Mouse (Mus musculus) heart, adult 9 months (tissue): ENCODE results near the gene Ppox.
A peak's percentile ranks its signal among the peaks of the same experiment; 100 is the strongest.
"Not testable (repeated sequence)": the region's sequence is repeated elsewhere in the genome, so short reads cannot be mapped to it uniquely, and the experiment has no call there.

ENCODE experiments used
- DNase-seq, 2 experiments: peaks; one replicate each; pipeline ENCODE4 v3.0.0; 2022; ENCODE audit warnings: low spot score in 2 of 2

The Ppox gene

DNA sequence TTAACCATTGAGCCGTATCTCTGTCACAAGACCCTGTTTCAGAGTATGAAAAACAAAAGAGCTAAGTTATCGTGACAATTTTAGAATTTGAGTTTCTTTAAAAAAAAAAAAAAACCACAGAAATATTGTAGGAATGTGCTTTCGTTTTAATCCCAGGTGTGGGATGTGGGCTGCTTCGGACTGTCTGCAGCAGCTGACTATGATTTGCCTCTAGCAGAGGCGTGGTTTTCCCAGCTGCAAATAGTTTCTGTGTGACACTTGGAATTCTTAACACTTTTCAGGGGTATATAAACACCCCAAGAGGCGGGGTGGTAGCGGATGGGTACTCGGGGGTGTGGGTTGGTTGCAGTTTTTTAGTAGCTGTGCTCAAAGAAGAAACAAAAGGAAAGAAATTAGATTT, 35.6 kb downstream of the Ppox start:
- no peak for DNase-seq

DNA sequence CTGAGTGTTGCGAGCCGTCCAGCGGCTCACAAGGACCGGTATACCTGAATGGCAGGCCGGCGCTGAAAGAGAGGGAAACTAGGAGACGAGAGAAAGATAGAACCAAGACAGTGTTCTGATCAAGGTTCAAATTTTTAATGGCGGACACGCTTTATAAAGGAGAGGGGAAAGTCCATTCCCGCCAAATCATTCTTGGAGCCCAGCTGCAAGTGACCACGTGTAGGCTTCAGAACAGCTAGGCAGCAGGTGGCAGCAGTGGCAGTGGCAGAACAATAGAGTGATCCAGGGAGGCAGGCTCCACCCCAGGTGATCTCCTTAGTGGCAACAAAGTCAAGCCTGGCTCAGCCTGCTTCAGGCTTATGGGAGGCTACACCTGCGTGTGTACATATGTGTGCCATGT, 39.0 kb downstream of the Ppox start:
- not testable (repeated sequence) for DNase-seq

DNA sequence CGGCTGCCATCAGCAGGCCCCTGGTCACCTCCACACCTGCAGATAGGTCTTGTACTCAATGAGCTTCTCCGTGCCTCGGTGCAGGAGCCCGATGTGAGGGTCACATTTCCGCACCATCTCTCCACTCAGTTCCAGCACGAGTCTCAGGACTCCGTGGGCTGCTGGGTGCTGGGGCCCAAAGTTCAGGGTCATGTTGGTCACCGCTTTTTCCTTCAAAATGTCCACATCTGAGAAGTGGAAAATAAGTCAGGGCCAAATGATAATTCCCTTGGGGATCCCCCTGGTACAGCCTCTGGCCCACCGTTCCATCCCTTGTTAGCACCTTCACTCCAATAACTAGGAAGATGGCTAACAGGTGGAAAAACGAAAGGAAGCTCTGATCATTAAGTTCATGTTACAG, 40.1 kb downstream of the Ppox start:
- no peak for DNase-seq

DNA sequence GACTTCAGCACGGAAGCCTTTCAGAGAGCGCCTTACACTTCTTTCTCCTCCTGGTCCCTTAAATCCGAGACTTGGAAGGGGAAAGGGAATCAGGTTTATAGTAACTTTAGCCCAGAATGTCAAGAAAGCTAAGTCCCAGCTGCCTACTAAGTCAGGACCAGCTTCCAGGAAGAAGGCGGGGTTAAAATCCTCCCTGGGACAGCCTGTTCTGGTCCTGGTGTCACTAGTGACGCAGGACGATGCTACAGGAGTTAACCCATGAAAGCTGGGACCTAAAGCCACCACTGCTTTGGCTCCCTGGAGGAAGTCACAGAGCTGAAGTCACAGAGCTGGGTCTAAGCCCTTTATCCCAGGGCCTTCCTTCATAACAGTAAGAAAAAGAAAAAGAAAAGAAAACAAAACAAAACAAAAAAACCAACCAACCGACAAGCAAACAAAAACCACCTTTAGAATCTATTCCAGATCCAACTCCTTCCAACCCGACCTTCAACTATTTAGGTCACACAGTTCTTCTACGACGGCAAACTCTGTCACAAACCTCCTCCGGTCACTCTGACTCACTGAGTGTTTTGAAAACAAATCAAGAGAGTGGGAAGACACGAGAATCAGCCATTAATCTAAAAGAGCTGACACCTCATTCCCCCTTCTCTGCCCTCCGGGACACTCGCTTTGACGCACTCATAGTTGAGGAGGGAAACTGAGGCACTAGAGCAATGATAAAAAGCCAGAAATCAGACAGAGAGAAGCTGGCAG, 40.8 kb downstream of the Ppox start:
- peak; percentile 67 to 71 for DNase-seq

DNA sequence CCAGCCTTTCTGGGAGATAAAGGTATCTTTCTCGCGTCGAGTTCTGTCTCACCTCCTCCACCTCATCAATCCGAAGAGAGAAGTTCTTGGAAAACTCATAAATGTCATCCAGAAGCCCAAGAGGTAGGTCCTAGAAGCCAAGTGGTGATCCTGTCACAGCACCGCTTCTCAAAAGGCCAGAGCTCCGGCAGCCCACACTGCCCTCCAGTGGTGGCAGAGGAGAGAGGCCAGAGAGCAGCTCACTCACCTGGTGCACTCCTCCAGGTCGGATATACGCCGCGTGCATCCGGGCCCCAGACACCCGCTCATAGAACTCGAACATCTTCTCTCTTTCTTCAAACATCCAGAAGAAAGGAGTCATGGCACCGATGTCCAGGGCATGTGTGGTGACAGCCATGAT, 42.5 kb downstream of the Ppox start:
- no peak for DNase-seq

DNA sequence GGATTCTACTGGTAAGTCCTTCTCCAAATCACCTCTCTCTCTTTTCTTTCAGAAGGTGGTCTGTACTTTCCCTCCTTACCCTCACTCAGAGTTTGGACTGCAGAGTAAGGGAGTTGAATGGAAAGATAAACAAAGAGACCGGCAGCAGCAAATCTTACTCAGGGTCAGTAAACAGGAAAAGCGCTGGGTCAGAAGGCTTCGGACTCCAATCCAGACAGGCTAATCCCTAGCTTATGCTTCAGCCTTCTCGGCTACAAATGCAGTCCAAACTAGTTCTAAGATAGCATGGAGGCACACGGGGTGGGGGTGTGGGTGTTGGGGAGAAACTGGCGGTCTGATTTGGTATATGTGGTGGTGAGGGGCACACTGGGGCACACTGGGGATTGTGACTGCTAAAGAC, 43.5 kb downstream of the Ppox start:
- no peak for DNase-seq

DNA sequence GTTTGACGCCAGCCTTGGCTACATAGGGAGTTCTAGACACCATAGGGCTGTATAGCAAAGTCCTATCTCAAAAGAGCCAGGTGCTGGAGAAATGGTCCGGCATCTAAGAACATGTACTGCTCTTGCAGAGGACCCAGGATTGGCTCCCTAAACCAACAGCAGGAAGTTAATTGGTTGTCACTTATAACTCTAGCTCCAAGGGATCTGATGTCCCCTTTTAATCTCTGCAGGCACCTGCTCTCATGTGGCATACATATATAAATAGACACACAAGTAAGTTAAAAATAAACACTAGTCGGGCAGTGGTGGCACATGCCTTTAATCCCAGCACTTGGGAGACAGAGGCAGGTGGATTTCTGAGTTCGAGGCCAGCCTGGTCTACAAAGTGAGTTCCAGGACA, 45.2 kb downstream of the Ppox start:
- no peak for DNase-seq

DNA sequence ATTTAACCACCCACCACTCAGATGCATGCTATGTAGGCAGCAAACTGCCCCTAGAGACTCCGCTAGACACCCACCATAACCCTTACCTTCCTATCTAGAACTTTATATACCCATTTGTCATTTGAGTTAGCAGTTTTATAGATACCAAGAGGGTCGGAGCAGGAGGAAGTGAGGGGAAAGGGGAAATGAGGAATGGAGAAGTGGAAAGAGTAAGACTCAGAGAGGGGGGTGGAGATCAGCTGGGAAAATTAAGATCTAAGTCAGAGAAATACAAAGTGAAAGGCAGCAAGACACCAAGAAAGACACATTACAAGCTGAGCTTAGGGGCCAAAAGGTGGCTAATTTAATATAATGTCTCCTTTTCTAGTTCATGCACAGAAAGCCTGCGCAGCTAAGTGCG, 46.4 kb downstream of the Ppox start:
- no peak for DNase-seq

DNA sequence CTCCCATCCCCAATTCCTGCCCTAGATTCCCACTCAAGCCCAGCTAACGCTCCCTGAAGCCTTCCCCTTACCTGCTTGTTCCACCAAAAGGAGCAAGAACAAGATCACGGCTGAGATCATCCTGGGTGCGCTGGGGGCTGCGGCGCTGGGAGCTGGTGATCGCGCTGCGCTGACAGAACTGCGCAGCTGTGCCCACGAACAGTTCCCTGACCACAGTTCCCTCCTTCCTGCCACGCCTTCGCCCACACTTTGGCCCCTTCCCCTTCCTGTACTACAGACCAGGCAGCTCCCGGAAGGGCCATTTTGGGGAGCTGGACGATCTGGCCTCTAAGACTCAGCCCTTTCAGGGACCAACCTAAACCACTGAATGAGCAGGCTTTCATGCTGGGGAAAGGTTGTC, 46.9 kb downstream of the Ppox start, which contains the start of gene Fcer1g:
Gene Fcer1g, minus strand, starts transcription at position 240 of the 400 bp plus-strand sequence.
- no peak for DNase-seq

DNA sequence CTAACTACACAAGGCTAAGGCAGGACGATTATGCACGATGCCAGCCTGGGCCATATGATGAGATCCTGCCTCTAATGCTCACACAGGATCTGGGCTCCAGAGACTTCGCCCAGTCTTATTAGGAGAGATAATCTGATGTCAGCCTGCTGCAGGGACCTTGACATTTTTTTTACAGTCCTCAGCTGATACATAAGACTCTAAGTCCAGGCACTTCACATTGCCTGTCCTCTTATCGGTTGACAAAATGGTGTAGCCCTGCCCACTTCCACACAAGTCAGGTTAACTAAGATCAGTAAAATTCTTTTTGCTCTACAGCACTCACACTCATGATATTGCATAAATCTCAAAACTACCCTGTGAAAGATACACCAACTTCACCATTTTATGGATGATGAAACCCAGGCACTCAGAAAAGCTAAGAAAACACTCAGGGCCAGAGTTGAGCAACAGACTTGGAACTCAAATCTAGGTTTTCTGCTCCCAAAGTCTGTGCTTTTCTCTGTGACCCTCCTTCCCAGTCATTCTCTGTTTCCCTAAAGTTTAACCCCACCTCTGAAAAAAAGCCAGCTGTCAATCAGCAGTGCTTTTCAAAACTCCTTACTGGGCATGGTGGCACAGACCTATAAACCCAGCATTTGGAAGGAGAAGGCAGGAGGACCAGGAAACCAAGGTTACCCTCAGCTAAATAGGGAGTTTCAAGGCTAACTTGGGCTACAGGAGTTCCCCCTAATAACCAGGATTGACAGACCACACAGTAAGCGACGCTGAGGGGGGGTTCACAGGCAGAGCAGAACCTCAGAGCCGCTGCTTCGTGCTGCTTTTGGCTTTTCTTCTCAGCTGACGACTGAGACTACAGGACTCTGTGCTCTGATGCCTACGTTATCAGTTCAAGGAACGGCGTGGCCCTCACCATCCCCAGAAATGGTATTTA, 47.9 kb downstream of the Ppox start:
- no peak for DNase-seq

DNA sequence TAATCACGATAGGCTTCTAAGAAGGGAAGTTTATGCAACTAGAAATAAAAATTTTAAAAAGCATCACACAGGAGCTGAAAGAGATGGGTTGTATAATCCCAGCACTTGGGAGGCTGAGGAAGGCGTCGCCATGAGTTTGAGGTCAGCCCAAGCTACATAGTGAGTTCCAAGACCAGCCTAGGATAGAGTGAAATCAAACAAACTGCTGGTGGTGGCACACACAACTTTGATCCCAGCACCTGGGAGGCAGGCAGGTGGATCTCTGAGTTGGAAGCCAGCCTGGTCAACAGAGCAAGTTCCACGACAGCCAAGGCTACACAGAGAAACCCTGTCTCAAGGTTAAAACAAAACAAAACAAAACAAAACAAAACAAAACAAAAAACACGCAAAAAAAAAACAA, 48.6 kb downstream of the Ppox start:
- DNase-seq, result no peak

DNA sequence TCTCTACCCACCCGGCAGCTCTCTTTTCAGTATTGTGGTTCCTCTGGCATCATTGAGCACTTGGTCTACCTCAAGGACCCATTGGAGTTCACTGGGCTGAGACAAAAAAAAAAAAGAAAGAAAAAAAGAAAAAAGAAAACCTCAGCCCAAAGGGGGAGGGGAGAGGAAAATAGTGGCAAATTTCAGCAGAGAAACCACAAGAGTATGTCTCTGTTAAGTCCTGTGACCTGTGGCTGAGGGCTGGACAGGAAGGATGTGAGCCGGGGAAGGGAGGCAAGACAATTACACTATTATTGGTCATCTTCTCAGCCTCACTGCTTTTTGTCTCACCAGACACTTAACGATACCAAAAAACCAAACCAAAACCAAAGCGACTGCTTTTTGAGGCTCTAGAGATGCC, 49.1 kb downstream of the Ppox start:
- no peak for DNase-seq

DNA sequence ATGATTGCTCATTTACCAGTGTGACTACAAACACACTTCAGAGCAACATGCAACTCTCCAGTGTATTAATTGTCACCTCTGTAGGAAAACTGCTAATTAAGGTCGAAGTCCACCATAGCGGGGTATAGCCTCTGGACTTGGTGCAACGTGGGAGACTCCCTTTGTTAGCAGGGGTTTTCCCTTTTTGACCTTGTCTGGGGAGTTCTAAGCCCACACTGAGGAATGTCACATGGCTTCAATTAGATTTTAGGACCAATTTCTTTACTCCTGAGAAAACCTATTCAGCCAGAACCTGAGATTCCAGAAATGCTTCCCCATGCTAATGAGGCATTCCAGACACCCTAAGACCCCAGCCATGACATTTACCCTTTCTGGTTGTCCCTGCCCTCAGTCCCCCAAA, 50.8 kb downstream of the Ppox start:
- DNase-seq, result no peak

DNA sequence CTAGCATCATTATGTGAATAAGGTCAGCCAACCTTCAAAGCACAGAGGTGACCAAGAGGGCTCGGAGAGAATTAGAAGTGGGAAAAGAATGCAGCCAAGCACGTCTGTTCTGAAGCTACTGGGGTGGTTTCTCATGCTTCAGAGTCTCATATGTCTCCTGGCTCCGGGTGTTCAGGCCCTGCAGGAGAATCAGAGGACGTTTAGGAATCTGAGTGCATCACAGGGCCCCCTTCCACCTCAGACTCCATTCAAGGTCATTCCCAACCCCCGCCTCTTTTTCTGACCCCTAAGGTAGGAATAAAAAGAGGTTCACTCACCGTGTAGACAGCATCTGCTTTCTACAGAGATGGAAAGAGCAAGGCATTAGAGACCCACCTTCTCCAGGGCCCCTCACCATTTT, 51.2 kb downstream of the Ppox start:
- DNase-seq, result no peak

DNA sequence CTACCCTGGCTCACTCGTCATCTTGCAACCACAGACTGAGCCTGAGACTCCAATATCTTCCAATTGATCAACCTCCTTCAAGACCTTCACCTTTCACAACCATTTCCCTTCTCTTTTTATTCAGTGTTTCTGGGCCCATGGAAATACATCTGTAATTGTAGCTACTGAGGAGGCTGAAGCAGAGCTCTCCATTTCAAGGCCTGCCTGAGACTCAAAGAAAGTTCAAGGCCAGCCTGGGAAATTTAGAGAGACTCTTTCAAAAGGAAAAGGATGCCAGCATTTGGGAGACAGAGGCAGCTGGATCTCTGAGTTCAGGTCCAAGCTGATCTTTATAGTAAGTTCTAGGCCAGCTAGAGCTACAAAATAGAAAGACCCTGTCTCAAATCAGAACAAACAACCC, 53.1 kb downstream of the Ppox start:
- no peak for DNase-seq

DNA sequence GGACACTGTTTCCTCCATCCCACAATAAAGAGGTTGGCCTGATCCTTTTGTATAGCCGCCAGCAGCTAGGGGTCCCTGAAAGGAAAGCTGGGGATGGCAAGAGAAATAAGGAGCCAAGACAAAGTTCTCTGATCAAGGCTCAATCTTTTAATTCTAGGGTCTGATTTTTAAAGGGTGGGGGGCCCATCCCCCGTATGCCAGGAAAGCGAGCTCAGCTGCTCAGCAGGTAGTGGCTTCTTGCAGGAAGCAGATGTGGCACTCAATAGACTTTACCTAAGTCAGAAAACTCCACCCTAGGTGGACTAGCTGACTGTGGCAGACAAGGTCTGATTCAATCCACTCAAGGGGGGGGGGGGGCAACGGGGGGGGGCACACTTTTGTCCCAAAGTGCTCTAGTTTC, 54.2 kb downstream of the Ppox start:
- no peak for DNase-seq
